Mouse (Mus musculus) bone marrow macrophage, adult 2 months (primary cell): ENCODE measurements at regions not wholly inside any gene's neighbourhood (a gene's known extent, or its start where the extent isn't known, plus 50 kb on each side); places are given as distances from the start of the nearest gene placed in this dataset.

Source experiments
- CTCF ChIP-seq: IDR thresholded peaks from 2 replicates; pipeline ENCODE4 v1.5.1; 2012; ENCODE audit warnings: low read depth, mild to moderate bottlenecking, low read length, moderate library complexity
- POLR2A ChIP-seq: IDR thresholded peaks from 2 replicates; pipeline ENCODE4 v1.6.1; 2012; ENCODE audit warnings: mild to moderate bottlenecking, low read depth, low read length, borderline replicate concordance

DNA sequence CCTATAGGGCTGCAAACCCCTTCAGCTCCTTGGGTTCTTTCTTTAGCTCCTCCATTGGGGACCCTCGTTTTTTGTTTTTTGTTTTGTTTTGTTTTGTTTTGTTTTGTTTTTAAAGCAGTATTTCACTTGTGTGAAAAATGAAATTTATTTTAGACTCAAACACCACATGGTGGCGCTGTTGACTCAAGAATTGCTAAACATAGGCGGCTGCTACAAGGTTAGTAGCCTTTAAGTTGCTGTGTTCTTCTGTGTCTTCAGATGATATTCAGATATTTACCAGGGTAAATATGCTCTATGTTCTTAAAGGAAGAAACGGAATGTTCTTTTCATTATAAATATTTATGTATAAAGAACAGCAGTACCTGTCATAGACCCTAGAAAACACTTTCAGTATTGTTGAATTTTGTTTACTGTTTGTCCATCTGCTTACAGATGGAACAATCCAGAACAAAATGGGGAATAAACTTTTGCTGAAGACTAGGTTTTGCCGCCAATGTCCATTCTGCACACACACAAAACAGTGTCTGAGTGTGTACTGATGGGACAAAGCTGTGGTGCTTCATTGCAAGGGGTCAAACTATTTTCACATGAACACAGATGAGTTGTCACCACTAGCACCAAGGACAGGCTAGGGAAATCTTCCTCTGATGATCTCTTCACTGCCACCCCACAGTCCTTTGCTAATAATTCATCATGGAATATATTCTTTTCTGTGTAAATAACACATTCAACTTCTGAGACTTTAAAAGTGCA, 267.3 kb upstream of the Rasa1 start:
- TF ChIP-seq CTCF (no peak), POLR2A (no peak)
